Mouse (Mus musculus) left cerebral cortex, adult 9 months (tissue): ENCODE data around the gene Npepl1.

Experiments used
- DNase-seq, 2 experiments: peaks; one replicate each; pipeline ENCODE4 v3.0.0; 2022; ENCODE audit warnings: low spot score in 2 of 2

Npepl1 gene

GRCm38 (mm10) chr2:174110783-174111549 is 817 bp downstream of the Npepl1 start:
- no peak for DNase-seq

DNA sequence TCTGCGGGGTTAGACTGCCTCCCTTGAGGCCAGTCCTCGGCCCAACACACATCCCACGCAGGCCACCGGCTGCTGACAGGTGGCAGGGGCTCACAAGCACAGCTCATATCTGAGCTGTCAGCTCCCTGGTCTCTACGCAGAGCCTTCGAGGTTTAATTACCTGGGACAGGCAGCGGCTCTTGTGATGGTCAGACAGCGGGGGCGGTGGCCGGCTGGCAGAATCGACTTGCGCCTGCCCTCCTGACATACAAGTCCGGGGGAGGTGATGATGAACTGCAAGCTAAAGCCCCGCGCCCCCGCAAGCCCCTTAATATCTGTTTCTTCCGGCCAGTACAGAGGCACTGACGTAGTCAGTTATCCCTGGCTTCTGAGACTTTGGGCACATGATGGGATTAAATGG is 2.8 kb downstream of the Npepl1 start:
- DNase-seq: no peak

DNA sequence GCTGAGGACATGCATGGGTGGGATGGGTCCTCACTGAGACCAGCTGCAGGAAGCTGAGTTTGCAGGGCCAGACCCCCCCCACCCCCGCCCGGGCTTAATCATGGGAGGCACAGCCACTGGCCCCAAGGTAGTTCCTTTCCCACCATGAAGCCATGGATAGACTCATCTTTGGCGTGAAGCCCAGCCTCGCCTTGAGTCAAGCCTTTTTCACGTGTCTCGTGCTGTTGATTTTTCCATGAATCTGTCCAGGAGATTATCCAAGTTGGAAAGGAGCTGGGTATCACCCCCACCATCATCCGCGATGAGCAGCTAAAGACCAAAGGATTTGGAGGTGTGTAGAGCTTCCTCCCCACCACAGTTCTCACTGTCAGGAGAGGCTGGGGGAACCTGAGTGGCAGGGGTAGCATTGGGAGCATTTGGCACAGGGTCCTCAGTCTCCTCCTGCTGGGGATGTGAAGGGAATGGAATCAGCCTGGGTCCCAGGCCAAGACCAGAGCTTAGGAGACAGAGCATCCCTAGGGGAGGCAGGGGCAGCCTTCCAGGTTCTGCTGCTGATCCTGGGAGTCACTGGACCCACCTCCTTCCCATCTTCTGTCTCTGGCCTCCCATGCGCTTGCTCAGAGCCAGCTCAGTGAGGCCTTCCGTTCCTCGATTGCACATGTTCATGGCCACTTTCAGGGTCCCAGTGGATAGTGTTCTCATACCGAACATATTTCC is 4.2 kb downstream of the Npepl1 start:
- DNase-seq: no peak

- DNase-seq: no peak
Observed at GRCm38 (mm10) chr2:174116929-174117328, 6.8 kb downstream of the Npepl1 start.

DNA sequence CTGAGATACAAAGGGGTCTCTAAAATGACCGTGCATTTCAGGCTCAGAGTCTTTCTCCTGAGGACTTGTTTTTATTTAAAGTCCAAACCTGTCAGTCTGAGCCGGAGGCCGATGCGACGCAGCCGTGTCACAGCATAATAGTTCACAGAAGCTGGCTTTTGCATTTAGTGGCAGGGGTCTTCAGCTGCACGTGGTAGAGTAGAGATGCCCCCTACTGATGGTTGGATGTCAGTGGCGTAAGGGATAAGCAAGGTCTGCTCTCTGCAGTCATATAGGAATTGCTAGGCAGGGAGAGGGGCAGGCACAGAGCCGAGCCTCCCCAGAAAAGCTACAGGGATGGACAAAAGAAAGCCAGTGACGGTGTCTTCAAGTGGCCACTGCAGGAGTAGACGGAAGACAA is 8.0 kb downstream of the Npepl1 start:
- no peak for DNase-seq

GRCm38 (mm10) chr2:174119259-174119658 is 9.1 kb downstream of the Npepl1 start:
- DNase-seq: no peak

GRCm38 (mm10) chr2:174120631-174121030 is 10.5 kb downstream of the Npepl1 start:
- no peak for DNase-seq

DNA sequence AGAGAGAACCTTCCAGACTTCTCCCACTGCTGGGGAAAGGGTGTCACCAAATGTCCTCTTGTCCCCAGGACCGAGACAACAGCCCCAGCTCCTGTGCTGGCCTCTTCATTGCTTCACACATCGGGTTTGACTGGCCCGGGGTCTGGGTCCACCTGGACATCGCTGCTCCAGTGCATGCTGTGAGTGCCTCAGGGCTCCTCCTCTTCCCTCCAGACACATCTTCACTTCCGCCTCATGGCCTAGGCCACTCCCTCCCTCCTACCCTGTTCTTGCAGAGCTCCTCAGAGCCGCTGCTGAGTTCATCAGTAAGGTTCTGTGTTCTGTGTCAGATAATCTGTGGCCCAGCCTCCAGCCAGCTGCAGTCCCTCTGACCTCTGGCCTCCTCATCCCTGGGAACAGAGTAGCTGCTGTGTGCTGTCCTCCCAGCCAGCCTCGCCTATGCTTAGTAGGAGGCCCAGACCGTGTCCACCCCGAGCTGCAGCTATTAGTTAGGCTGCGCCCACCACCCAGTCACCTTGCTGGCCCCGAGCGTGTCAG is 11.3 kb downstream of the Npepl1 start:
- DNase-seq: no peak

GRCm38 (mm10) chr2:174122331-174122730 is 12.2 kb downstream of the Npepl1 start:
- no peak for DNase-seq

GRCm38 (mm10) chr2:174123731-174124130 is 13.6 kb downstream of the Npepl1 start:
- no peak for DNase-seq

GRCm38 (mm10) chr2:174126522-174127375 is 16.6 kb downstream of the Npepl1 start:
- peak; percentile 63 to 82 for DNase-seq

- no peak for DNase-seq
Observed at GRCm38 (mm10) chr2:174127376-174127713, 17.2 kb downstream of the Npepl1 start.

DNA sequence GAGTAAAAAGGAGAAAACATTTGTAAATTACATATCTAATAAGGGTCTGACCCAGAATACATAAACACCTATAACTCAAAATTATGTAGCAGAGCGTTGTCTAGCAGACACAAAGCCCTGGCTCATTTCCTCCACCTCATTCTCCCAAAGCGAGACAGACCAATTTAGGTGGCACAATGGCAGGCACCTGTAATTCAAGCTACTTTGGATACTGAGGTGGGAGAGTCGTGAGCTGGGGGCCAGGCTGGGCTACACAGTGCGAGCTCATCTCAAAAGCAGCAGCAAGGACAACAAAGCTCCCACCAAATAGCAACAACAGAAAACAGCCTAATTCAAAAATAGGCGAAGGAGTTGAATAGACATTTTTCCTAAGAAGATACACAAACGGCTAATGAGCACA is 18.8 kb downstream of the Npepl1 start:
- DNase-seq: no peak

DNA sequence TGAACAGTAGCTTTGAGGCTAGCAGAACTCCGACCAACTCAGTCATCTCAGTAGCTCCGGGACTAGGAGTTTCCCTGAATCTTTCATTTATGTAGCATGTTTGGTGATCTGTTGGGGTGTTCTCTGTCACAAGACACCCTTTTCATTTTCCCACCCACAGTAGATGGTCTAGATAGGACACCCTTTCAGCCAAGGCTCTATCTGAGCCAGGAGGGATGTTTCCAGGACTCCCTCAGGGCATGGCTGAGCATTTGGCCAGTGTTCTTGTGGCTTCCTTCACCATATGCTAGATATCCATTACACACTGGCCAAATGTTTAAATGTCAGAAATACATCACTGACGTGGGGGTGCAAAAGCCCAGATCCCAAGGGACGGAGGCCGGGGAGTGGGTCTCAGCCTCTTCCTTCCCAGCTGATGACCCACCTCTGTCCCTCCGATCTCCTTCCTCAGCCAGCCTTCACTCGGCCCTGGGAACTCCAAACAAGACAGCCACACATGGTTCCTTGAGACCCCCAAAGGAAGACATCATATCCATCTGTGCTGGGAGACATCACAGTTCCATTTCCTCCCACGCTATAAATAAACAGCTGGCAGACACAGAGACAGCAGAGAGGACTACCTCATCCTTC is 20.4 kb downstream of the Npepl1 start:
- DNase-seq: no peak

DNA sequence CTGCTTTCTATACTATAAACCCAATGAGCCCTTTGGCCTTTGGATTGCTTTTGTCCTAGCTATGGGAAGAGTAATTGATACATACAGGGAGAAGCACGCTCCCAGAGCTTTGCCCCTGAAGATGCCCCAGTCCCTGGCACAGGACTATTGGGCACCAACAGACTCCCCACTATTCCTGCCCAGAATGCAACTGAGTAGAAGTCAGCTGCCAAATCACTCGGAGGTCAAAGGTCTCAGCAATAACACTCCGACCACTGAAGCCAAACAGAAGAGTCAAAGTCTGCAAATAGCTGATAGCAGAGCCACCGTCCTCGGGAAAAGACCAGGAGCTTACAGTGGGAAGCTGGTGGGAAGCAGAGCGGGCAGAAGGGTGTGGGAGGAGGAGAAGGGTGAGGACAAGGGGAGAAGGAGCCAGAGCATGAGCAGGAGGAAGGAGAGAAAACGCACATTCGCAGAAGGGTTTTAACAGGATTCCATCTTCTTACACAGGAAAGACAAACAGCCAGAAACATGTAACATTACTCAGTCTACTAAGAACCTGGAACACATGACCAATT is 22.3 kb downstream of the Npepl1 start:
- no peak for DNase-seq

DNA sequence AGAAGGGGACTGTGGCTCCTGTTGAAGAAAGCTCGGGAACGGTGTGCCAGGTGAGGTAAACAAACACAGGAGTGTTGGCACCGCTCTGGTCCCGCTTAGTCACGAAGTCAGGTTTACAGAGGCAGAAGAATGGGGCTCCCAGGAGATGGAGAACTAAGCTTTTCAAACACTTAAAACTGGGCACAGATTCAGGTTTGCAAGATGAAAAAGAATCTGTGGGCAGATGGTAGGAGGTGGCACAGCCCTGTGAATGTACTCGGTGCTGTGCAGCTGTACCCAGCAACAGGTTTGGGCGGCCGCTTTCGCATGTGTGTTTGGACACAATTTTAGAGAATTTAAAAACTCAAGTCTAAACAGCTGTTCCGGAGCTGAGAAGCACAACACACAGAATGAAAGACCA is 48.9 kb downstream of the Npepl1 start:
- DNase-seq: peak; percentile 37 to 78

GRCm38 (mm10) chr2:174160461-174160860 is 50.3 kb downstream of the Npepl1 start:
- DNase-seq: no peak
